Mouse (Mus musculus) neural tube, embryonic 15.5 days (tissue): ENCODE measurements at regions not wholly inside any gene's neighbourhood (a gene's known extent, or its start where the extent isn't known, plus 50 kb on each side); places are given as distances from the start of the nearest gene placed in this dataset.
A peak's percentile ranks its signal among the peaks of the same experiment; 100 is the strongest.

Source experiments
- ATAC-seq: fragments of 200-750 bp; cut with Nextera tagmentation; 2 replicates; pipeline ENCODE4 v1.8.0; 2017; ENCODE audit warnings: mild to moderate bottlenecking, moderate TSS enrichment, moderate library complexity; ENCODE audit not compliant: low FRiP score
- H3K27ac ChIP-seq: fragments of 300-500 bp; sonication (generic); replicated peaks from 2 replicates; pipeline ENCODE4 v1.5.1; 2015; ENCODE audit warnings: mild to moderate bottlenecking, inconsistent platforms
- H3K27me3 ChIP-seq: fragments of 300-500 bp; sonication (generic); replicated peaks from 2 replicates; pipeline ENCODE4 v1.6.1; 2015; ENCODE audit warnings: inconsistent platforms
- H3K36me3 ChIP-seq: fragments of 300-500 bp; sonication (generic); 2 replicates; pipeline ENCODE4 v1.6.1; 2015; ENCODE audit warnings: inconsistent platforms
- H3K4me1 ChIP-seq: fragments of 300-500 bp; sonication (generic); 2 replicates; pipeline ENCODE4 v1.6.1; 2015; ENCODE audit warnings: inconsistent platforms
- H3K4me2 ChIP-seq: fragments of 300-500 bp; sonication (generic); 2 replicates; pipeline ENCODE4 v1.6.1; 2015; ENCODE audit warnings: inconsistent platforms, mild to moderate bottlenecking, moderate library complexity
- H3K4me3 ChIP-seq: fragments of 300-500 bp; sonication (generic); replicated peaks from 2 replicates; pipeline ENCODE4 v1.5.1; 2015; ENCODE audit warnings: mild to moderate bottlenecking, inconsistent platforms
- H3K9ac ChIP-seq: fragments of 300-500 bp; sonication (generic); replicated peaks from 2 replicates; pipeline ENCODE4 v1.6.1; 2015; ENCODE audit warnings: mild to moderate bottlenecking, inconsistent platforms
- H3K9me3 ChIP-seq: fragments of 300-500 bp; sonication (generic); replicated peaks from 2 replicates; pipeline ENCODE4 v1.6.1; 2016; ENCODE audit warnings: inconsistent platforms
- WGBS: fragments of 180-500 bp; shearing (Covaris S2); methylation state at CpG from one replicate; pipeline ENCODE4 v1.1.7; 2015; ENCODE audit warnings: mixed read lengths; 5-methylcytosine and 5-hydroxymethylcytosine counted together

DNA sequence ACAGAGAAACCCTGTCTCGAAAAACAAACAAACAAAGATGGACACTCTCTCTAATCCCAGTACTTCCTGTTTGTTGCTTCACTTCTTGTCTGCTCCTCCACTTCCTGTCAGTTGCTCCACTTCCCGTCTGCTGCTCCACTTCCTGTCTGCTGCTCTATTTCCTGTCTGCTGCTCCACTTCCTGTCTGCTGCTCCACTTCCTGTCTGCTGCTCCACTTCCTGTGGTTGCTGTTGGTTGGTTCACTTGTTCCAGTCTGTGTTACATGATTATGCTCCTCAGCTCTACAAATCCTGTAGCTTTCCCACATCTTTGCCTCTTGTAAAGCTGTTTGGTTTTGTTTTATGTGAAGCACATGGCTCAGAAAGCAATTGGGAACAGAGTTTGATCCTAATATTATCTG is 65.4 kb upstream of the Lrig3 start:
- Histone ChIP-seq H3K27me3 (0 out of 2 replicates have a peak, but pooled peaks cover 3% of the 10 kb centered on the region), H3K9me3 (no peaks in the 10 kb centered on the region), H3K36me3 (no peaks in the 10 kb centered on the region), H3K4me3 (no peak overlapping the region), H3K27ac (no peak overlapping the region), H3K9ac (no peak overlapping the region), H3K4me2 (no peak overlapping the region), H3K4me1 (no peaks in the 10 kb centered on the region)
- no peak for ATAC-seq
- 91% methylated on average over 2 of the region's 2 CpGs for WGBS

DNA sequence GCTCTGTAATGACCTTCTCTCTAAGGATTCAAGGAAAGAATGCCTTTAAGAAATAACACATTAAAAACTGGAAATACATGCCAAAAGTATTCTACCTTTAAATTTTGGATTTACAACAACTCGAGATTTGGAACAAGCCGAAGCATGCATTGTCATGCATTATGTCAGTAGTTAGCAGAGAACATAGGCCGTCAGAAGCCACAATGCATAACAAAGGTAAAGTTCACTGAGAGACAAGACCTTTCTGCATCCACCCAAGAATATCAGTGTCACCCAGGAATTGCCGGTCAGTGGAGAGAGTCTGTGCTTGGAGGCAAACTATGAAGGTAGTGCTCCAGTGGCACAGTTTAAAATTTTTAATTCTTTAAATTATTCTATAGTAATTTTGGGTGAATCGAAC is 63.3 kb upstream of the Lrig3 start:
- no peak for ATAC-seq
- no peaks in the 10 kb centered on the region for H3K4me1 ChIP-seq
- WGBS: 82% methylated on average over 5 of the region's 5 CpGs
- H3K27ac ChIP-seq: no peak overlapping the region
- H3K27me3 ChIP-seq: 0 out of 2 replicates have a peak, but pooled peaks cover 3% of the 10 kb centered on the region
- H3K4me2 ChIP-seq: no peak overlapping the region
- no peaks in the 10 kb centered on the region for H3K9me3 ChIP-seq
- H3K4me3 ChIP-seq: no peak overlapping the region
- H3K9ac ChIP-seq: no peak overlapping the region
- no peaks in the 10 kb centered on the region for H3K36me3 ChIP-seq

GRCm38 (mm10) chr10:125912207-125912606 is 53.8 kb upstream of the Lrig3 start:
- no peak overlapping the region for H3K27ac ChIP-seq
- peak; percentile 61; the same call in 1 of the 2 replicates for ATAC-seq
- no peaks in the 10 kb centered on the region for H3K9me3 ChIP-seq
- peaks cover 6% of the 10 kb centered on the region; the same call in 1 of the 2 replicates for H3K4me1 ChIP-seq
- 19% methylated on average over 7 of the region's 7 CpGs for WGBS
- no peak overlapping the region for H3K9ac ChIP-seq
- H3K4me3 ChIP-seq: no peak overlapping the region
- H3K36me3 ChIP-seq: no peaks in the 10 kb centered on the region
- H3K27me3 ChIP-seq: peaks cover 4% of the 10 kb centered on the region; the same call in 1 of the 2 replicates
- no peak overlapping the region for H3K4me2 ChIP-seq
